Mouse (Mus musculus) right cerebral cortex, adult 2 months (tissue): ENCODE measurements around the gene Gm32717.
"Not testable (repeated sequence)": the region's sequence is repeated elsewhere in the genome, so short reads cannot be mapped to it uniquely, and the experiment has no call there.

ENCODE experiments used
- DNase-seq, 2 experiments: peaks; one replicate each; pipeline ENCODE4 v3.0.0; 2021 to 2022; ENCODE audit warnings: low spot score in 2 of 2

Gm32717 gene

GRCm38 (mm10) chr10:118240680-118241079 is at the start of gene Gm32717:
TSS of gene Gm32717 (minus strand) at chr10:118240780.
- DNase-seq, result not testable (repeated sequence)

GRCm38 (mm10) chr10:118283016-118283415 is 42.4 kb upstream of the Gm32717 start:
- DNase-seq, result not testable (repeated sequence)

GRCm38 (mm10) chr10:118282565-118282964 is 42.0 kb upstream of the Gm32717 start:
- not testable (repeated sequence) for DNase-seq

GRCm38 (mm10) chr10:118278069-118278468 is 37.5 kb upstream of the Gm32717 start:
- not testable (repeated sequence) for DNase-seq

- DNase-seq, result not testable (repeated sequence)
These were observed 30.8 kb upstream of the Gm32717 start for GRCm38 (mm10) chr10:118271416-118271815.

GRCm38 (mm10) chr10:118268812-118269211 is 28.2 kb upstream of the Gm32717 start:
- DNase-seq, result not testable (repeated sequence)

- DNase-seq, result not testable (repeated sequence)
These were observed 17.8 kb upstream of the Gm32717 start, which contains the start of gene Gm32802 for GRCm38 (mm10) chr10:118258388-118258787. TSS of gene Gm32802 (plus strand) at chr10:118258688.

DNA sequence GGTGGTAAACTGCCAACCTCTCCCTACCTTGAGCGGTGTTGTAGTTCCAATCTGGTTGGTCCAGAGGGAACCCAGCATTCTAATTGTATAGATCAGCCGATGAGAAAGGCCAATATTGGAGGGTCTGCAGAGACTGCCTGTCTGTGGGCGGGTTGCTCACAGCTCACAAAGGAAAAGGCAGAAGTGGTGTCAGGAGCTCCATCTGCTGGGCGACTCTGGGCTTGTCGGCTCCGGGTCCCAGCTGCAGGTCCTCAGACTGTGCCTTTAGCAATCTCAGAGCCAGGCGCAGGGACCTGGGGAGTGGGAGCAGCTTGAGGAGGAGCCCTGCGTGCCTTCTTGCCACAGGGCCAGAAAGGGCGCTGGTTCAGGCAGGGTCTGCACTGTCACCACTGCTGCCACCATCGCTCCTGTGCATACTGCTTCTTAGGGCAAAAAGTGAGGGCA is 10.3 kb upstream of the Gm32717 start:
- DNase-seq, result peak; percentile 43 to 48

- peak; percentile 30 to 33 for DNase-seq
These were observed 8.5 kb upstream of the Gm32717 start for GRCm38 (mm10) chr10:118249006-118249595.

DNA sequence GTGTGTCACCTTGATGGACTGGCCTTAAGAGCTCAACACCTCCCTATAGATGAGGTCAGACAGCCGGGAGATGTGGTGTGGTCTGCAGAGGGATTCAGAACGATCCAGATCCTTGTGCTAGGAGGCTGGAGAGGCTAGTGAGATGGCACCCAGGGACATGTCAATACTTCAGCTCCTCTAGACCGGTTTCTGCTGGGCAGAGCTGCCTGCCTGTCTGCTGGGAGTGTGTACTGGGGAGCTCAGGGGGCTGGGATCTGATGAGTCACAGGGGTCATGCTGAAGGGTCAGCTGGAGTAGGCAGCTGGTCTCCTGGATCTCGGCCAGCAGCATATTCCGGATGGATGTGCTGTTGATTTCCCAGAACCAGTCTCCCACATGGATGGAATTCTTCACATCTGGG is 8.0 kb downstream of the Gm32717 start:
- DNase-seq, result not testable (repeated sequence)

GRCm38 (mm10) chr10:118227629-118228028 is 13.0 kb downstream of the Gm32717 start:
- not testable (repeated sequence) for DNase-seq

GRCm38 (mm10) chr10:118215719-118216393 is 24.7 kb downstream of the Gm32717 start:
- DNase-seq, result not testable (repeated sequence)

GRCm38 (mm10) chr10:118204642-118205041 is 35.9 kb downstream of the Gm32717 start, which contains the start of gene Il22:
TSS of gene Il22 (plus strand) at chr10:118204942.
- DNase-seq, result no peak

GRCm38 (mm10) chr10:118195150-118195549 is 45.4 kb downstream of the Gm32717 start:
- DNase-seq, result not testable (repeated sequence)
